In the genomic region with DNA sequence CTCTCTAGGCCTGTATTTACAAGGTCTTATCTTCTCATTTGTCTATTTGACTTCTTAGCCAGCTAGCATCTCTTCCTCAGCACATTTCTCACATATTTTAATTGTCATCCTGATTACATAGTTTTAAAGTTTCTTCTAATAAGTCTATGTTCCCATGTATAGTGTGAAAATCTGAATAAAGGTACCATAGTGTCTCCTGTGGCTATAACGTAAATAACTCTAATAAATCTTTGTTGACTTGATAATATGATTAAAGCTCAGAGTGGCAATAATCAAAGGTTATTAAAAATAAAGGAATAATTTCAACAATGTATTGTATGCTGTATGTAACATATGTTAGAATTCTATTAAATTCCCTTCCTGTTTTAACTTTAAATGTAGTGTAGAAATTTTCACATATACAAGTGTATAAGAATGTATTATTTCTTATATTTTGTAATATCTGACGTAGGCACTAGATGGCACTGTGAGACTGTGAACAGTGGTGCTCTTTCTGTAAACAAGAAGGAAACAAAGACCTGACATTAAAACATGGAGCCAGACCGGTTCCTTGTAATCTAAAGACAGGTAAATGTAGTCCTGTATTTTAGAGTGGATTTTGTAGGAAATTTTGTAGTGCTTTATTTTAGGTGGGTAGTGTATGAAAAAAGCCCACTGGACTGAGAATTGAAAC, we compare ENCODE assay signal across 8 mouse cellular contexts.
DNase-seq lines count a peak whose midpoint lies in the region; ATAC-seq and TF ChIP-seq lines count a peak whose summit lies in the region.

No protein-coding gene starts in this region.

- H3K4me1 ChIP-seq in kidney, adult 2 months (ENCODE audit: control insufficient read depth, insufficient read depth, low read length) = no peaks in the 10 kb centered on the region
- peaks cover 4% of the 10 kb centered on the region; the same call in 1 of the 2 replicates for H3K4me1 ChIP-seq in neural tube, embryonic 13.5 days (replicated peaks)

- TF ChIP-seq POLR2A in kidney, adult 2 months (IDR thresholded peaks at IDR 0.05; ENCODE audit: low read depth, low read length) = no peak

- peak overlapping the region; percentile 45 for H3K4me2 ChIP-seq in neural tube, embryonic 13.5 days

- H3K9ac ChIP-seq in neural tube, embryonic 13.5 days = peak overlapping the region; percentile 42

- POLR2A ChIA-PET in Patski (lab: Charles Lee) = no interaction called here

- no peaks in the 10 kb centered on the region for H3K36me3 ChIP-seq in kidney, adult 2 months (ENCODE audit: control insufficient read depth, insufficient read depth, low read length)
- no peaks in the 10 kb centered on the region for H3K36me3 ChIP-seq in neural tube, embryonic 13.5 days

- 26% methylated on average over 3 of the region's 3 CpGs for WGBS in kidney, adult 2 months
- WGBS in neural tube, embryonic 13.5 days = 30% methylated on average over 3 of the region's 3 CpGs

- no peak overlapping the region for H3K27ac ChIP-seq in kidney, adult 2 months (ENCODE audit: insufficient read depth, low read depth, low read length)
- H3K27ac ChIP-seq in neural tube, embryonic 13.5 days (replicated peaks) = peak overlapping the region; percentile 70; the same call in 1 of the 2 replicates

- in situ Hi-C loops in Patski (cut with MboI; ENCODE audit: low pct_unique_long_range_greater_than_20kb) = no loop called here

- intact Hi-C loops in gastrocnemius, postnatal 36 days (cut with DNase I) = loop anchor here (5.0 kb wide), 1 partner anchor 167 kb away; no protein-coding TSS in a partner anchor

- no peak overlapping the region for H3K4me3 ChIP-seq in kidney, adult 2 months (ENCODE audit: insufficient read depth, low read depth, low read length)
- H3K4me3 ChIP-seq in neural tube, embryonic 13.5 days = peak overlapping the region; percentile 9; the same call in 1 of the 2 replicates

- no peaks in the 10 kb centered on the region for H3K27me3 ChIP-seq in kidney, adult 2 months (replicated peaks; ENCODE audit: control insufficient read depth, insufficient read depth, low read length)
- peaks cover 10% of the 10 kb centered on the region for H3K27me3 ChIP-seq in Patski
- H3K27me3 ChIP-seq in neural tube, embryonic 13.5 days = no peaks in the 10 kb centered on the region

- peak; percentile 71 for ATAC-seq in Patski
- ATAC-seq in neural tube, embryonic 13.5 days (ENCODE audit: low read depth) = peak; percentile 87

- no peaks in the 10 kb centered on the region for H3K9me3 ChIP-seq in neural tube, embryonic 13.5 days

- DNase-seq in kidney, adult 2 months = peak; percentile 55
- DNase-seq in kidney, postnatal 4 days = no peak
- peak; percentile 22 for DNase-seq in Patski (ENCODE audit: low read depth, low spot score)
- DNase-seq in fibroblast of lung, adult 2 months (ENCODE audit: low read depth) = peak; percentile 41
- peak; percentile 18 for DNase-seq in kidney, postnatal 14 days
- DNase-seq in thymus, postnatal 0 days (ENCODE audit: low spot score) = no peak
- DNase-seq in gastrocnemius, postnatal 36 days = no peak

- CTCF ChIA-PET in Patski (lab: Charles Lee) = interaction anchor here (1.0 to 2.1 kb wide), 5 partner anchors 166 to 318 kb away, joined by 3 to 13 read pairs (median 4); no protein-coding TSS in a partner anchor

- no peak for TF ChIP-seq CTCF in kidney, adult 2 months (conservative IDR thresholded peaks at IDR 0.05; ENCODE audit: insufficient read depth, insufficient read length, low read depth, low read length)
- TF ChIP-seq CTCF in Patski (IDR thresholded peaks at IDR 0.05) = peak; percentile 54

Comparison
In these comparisons a context has a peak if more than half of its experiments do, and no peak if none do; other contexts are left out.
1. DNase-seq: peak in kidney, adult 2 months (single experiment), Patski (single experiment), fibroblast of lung, adult 2 months (single experiment) and kidney, postnatal 14 days (single experiment); none in kidney, postnatal 4 days (0 of 2), thymus, postnatal 0 days (single experiment) and gastrocnemius, postnatal 36 days (0 of 2).